ENCODE assay signal across 8 mouse cellular contexts in the genomic region with DNA sequence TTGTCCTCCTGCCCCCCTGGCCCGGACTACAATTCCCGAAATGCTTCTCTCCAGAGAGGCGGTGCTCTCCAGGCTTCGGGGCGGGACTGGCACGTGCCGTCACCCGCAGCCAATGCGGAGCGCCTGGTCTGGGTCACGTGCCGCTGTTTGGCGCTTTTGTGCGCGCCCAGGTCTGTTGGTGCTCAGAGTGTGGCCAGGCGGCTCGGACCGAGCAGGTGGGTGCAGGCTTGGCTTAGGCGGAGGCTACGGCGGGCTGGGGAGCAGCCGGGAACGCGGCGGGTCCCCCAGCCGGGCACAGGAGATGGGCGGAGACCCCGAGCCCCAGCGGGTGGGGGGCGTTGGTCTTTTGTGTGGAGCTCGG. TPM values are rescaled to one million over a fixed set of nuclear protein-coding genes. Genes with fewer than 3 reads are reported as not detected.
DNase-seq lines count a peak whose midpoint lies in the region; ATAC-seq lines count a peak whose summit lies in the region.

Gene Stmn1 (plus strand): TSS at position 106 of the 361 bp plus-strand sequence.

- peak within 1 kb of the TSS; percentile 91 for H3K4me2 ChIP-seq in hindbrain, embryonic 12.5 days (replicated peaks)

- peaks cover 24% of the 10 kb centered on the region for H3K36me3 ChIP-seq in hindbrain, embryonic 12.5 days

- H3K9me3 ChIP-seq in hindbrain, embryonic 12.5 days (replicated peaks), result no peaks in the 10 kb centered on the region

- WGBS in hindbrain, embryonic 12.5 days, result under 1% methylated on average over 26 of the region's 31 CpGs

- peak within 1 kb of the TSS; percentile 82 for H3K4me3 ChIP-seq in hindbrain, embryonic 12.5 days

- peak; percentile 95 for ATAC-seq in hindbrain, embryonic 12.5 days (ENCODE audit: low FRiP score)

- DNase-seq in MN1 (ENCODE audit: low spot score), result peak; percentile 98
- peak; percentile 97 for DNase-seq in cerebellum, adult 9-10 months
- DNase-seq in frontal cortex, adult 2 months (ENCODE audit: extremely low spot score in 1 of 2, low spot score in 1 of 2), result peak; percentile 90 to 95
- DNase-seq in layer of hippocampus, postnatal 14 days (ENCODE audit: low spot score in 2 of 2), result peak; percentile 92 to 96
- peak; percentile 95 for DNase-seq in lung, postnatal 14 days
- peak; percentile 75 for DNase-seq in retina, adult 2 months (ENCODE audit: low read depth, low spot score)
- peak; percentile 92 to 96 for DNase-seq in thymus, postnatal 36 days

- H3K9ac ChIP-seq in hindbrain, embryonic 12.5 days, result peak within 1 kb of the TSS; percentile 98

- H3K27ac ChIP-seq in hindbrain, embryonic 12.5 days, result peak within 1 kb of the TSS; percentile 98

- H3K4me1 ChIP-seq in hindbrain, embryonic 12.5 days, result peaks cover 37% of the 10 kb centered on the region

- no peaks in the 10 kb centered on the region for H3K27me3 ChIP-seq in hindbrain, embryonic 12.5 days

RNA-seq across cellular contexts. Expression of gene Stmn1, which starts in this region (rescaled TPM):
- 976 and 1,019 TPM in 2 replicates for polyA plus RNA-seq in frontal cortex, adult 2 months (2012; rRNA removed)
- polyA plus RNA-seq in hindbrain, embryonic 12.5 days (2016; fragmentation: Nextera tagmentation; extraction: Ambion mirVana), result 4,582 and 4,772 TPM in 2 replicates
- 100 to 1,000 TPM; 425 to 454 TPM for total RNA-seq in layer of hippocampus, postnatal 14 days (2021)

Comparison
In these comparisons a context has a peak if more than half of its experiments do, and no peak if none do; other contexts are left out.
1. Peak in every context shown above with its lines: DNase-seq, ATAC-seq, H3K4me3 ChIP-seq and H3K27ac ChIP-seq.